Mouse (Mus musculus) cerebellum, postnatal 25 days (tissue): Measurements from ENCODE around the gene Napa.

Source experiments
- DNase-seq, 2 experiments: peaks; one replicate each; pipeline ENCODE4 v3.0.0; 2021; ENCODE audit warnings: mixed read lengths in 2 of 2

Gene Napa

DNA sequence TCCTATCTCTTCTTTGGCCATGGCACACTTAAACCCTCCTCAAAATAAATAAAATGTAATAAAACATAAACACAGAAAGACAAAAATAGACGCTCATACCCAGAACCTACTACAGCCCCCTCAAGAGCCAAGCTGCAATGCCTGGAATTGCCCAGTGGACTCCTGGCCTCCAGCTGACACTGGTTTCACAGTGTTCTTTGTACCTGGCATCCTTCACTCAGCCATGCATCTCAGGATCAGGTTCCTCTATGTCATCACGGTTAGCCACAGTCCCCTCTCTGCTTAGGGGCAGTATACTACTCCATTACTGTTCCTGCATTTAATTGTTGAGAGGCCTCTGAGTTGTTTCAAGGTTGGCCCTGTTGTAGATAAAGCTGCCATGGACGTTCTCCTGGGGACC, 34.7 kb downstream of the Napa start:
- DNase-seq, result no peak

DNA sequence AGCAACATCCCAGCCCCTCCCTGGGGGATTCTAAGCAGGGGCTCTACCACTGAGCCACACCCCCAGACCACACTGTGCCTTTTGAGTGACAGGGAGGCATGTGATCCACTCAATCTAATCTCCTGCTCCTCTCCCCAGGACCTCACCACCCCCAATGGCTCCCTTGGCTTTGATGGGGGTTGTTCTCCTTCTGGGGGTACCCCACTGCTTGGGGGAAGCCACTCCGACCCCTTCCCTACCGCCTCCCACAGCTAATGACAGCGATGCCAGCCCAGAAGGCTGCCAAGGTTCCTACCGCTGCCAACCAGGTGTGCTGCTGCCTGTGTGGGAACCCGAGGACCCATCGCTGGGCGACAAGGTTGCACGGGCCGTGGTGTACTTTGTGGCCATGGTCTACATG, 35.4 kb downstream of the Napa start:
- DNase-seq, result no peak

DNA sequence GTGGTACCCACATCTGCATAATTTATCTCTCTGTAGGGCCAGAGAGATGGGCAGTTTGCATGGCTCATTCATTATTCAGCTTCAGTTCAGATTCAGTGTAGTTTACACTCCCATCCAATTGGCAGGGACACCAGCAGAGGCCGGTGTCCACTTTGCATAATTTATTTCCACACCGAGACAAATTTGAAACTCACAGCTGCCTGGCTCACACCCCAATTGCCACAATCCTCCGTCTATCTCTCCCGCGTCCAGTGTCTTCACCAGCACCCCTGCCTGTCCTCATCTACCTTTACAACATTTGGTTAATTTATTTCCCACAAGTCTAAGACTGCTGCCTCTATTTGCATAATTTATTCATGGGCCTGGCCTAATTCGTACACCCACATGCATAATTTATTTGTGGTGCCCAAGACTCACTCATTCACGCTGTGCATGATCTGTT, 36.7 kb downstream of the Napa start:
- DNase-seq, result no peak

DNA sequence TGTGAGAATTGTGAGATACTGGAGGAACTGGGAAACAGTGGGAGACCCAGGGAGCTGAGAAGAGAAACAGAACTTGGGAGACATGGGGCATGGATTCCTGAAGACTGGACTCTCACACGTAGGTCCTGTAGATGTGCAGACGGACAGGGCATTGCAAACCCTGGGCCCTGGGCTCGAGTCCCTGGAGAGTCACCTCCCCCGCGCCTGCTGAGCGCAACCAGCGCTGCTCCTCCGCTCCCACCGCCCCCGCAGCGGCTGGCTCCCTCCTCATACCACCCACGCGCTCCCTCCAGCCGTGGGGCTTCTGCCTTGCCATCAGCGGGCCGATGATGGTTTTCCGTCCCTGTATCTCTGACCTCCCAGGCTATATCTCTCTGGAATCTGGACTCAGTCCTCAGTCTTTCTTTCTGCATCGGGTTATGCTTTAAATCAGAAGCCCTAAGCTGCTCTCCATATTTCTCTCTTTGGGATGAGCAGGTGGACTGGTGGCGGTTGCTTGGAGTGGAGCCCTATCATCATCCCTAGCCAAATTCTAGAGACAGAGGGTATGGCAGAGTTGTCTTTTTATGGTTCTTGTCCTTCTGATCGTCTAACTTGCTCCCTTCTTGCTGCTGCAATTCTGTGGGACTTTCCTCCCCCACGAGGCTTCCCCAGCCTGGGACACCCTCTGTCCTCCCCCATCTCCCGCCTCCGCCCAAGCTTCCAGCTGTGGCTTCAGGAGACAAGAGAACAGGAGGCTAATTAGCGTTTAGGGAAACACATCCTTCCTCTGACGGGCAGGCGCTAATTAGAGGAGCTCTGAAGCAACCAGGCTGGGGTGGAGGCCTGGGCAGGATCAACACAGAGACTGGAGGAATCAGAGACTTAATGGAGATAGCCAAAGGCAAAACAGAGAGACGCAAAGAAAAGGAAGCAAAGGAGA, 48.5 kb downstream of the Napa start:
- DNase-seq, result peak; percentile 84 to 87

DNA sequence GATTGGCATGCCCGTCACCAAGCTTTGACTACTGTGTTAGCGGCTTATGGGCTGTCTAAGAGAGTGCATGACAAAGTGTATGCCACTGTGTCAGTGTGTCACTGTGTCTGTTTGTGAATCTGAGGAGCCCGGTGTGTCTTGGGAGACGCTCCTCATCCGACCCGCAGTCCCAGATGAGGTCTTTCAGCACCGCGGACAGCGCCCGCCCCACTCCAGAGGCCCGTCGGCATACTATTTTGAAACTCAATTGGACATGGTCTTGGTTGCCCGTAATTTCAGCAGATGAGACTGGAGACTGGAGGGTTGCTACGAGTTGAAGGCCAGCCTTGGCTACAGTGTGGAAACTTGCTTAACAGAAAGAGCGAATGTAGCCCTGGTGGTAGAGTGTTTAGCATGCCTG, 49.4 kb downstream of the Napa start:
- peak in 1 of 2 experiments; percentile 58 for DNase-seq

DNA sequence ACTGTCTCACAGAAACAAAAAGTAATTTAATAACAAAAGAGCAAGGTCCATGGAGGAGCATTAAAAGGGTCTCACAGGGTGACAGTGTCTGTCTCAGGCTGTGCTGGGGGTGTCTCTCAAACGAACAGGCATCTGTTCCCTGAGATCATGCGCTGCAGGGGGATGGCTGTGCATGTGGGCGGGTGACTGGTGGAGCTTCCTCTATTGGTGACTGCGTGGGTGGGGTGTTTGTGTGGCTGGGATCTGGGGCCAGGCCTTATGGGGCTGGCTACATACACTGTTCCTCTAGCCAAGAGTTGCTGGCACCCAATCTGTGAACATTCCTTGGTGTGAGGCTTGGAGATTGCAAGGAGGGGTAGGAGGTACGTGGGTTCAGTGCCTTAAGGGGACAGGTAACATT, 51.0 kb downstream of the Napa start:
- DNase-seq, result peak; percentile 92 to 94

DNA sequence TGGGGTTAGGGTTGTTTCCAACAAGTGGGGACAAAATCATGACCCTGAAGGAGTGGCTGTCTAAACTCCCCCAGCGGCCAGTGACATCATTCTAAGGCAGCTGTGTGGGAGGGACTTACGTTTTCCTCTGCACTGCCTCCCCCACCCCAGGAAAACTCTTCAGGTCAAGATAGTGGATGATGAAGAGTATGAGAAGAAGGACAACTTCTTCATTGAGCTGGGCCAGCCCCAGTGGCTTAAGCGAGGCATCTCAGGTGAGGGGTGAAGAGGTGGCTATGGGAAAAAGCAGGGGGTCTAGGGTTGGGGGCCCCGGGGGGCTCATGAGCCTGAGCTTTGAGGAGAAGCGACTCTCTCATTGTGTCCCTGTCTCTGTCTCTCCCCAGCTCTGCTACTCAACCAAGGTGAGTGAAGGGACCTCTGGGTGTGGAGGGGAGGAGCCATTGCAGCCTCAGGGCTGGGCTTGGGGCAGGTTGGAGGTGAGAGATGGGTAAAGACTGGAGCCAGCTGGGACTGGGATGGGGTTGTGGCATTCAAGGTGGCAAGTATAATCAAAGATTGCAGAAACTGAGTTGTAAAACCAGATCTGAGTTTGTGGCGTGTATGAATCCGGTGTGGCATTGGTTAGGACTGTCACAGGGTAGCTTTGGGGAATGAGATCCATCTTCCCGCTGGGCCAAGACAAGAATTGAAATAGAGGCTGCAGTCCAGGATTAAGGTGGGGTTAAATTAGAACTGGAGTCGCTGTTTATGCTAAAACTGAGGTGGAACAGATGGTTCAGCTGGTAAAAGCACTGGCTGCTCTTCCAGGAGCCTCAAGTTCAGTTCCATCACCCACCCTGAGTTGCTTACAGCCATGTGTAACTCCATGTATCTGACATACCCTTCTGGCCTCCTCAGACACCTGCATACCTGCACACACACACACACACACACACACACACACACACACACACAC, 52.2 kb downstream of the Napa start:
- peak in 1 of 2 experiments; percentile 35 for DNase-seq

DNA sequence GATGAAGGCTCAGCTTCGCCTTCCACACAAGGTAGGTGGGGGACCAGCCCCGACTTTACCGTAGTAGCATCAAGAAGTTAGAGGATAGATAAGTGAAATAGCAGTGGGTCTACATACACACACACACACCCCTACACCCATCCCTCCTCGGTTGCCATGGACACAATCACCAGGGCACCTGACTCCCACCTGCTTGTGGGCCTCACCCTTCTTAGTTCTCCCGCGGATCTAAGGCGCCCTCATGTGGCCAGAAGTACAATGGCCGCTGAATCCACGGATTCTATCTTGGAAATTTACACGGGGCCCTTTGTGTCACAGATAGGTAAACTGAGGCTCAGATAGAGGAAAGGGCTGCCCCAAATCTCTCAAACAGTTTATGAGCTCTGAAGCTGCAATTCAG, 55.3 kb downstream of the Napa start:
- DNase-seq, result peak; percentile 76 to 83

DNA sequence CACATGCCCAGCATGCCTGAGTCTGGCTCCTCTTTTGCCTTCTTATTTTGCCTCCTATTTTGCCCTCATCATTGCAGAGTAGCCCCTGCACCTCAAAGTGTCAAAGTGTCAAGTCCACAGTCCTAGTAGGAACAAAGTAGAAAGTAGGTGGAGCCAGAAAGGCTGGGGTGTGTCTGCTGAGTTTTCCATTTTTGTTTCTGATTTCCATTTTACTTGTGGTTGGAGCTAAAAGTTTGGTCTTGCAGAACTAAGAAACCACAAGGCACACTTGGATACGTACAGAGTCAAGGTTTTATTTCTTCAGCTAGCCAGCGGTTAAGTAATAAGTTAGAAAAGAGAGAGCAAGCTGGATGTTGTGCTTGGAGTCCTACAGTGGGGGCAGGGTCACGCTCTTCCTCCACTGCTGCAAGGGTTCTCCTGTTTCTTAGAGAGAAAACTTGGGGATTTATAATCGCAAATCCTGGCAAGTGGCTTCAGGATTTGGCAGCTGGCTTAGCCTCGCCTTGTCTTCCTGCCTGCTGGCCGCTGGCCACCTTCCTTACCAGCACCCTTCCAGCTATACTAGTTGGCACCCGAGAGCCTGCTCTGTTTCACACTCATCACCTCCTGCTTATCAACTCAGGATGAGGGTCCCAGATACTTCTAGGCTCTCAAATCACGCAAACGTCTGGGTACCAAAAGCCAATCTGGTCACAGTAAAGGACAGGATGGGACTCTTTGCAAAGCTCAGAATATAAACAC, 57.0 kb downstream of the Napa start:
- DNase-seq, result peak; percentile 70 to 80

DNA sequence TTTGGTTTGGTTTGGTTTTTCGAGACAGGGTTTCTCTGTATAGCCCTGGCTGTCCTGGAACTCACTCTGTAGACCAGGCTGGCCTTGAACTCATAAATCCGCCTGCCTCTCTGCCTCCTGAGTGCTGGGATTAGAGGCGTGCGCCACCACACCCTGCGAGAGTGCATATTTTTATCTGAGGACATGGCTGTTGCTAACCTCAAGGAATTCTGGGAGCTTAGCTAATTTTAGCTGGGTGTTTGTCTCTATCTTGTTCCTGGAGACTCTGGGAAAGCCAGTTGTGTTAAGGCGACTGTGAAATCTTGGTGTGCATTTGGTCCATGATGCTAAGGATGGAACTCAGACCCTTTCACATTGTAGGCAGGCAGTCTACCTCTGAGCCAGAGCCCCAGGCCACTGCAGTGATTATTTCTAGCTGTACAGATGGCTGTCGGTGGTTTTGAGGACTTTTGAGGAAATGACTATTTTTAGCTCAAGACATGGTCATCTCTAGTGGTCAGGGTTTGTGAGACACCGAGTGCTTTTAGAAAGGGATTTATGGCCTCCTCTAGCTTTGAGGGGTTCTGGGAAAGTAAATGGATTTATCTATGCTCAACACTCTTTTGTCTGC, 58.0 kb downstream of the Napa start:
- peak; percentile 32 to 39 for DNase-seq

DNA sequence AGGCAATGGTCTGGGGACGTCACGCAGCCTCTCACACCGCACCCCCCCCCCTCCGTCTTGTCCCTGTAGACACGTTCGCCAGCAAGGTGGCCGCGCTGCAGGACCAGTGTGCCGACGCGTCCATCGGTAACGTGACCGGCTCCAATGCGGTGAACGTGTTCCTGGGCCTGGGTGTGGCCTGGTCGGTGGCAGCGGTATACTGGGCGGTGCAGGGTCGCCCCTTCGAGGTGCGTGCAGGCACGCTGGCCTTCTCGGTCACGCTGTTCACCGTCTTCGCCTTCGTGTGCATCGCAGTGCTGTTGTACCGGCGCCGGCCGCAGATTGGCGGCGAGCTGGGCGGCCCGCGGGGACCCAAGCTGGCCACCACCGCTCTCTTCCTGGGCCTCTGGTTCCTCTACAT, 60.5 kb downstream of the Napa start:
- peak; percentile 62 to 69 for DNase-seq

DNA sequence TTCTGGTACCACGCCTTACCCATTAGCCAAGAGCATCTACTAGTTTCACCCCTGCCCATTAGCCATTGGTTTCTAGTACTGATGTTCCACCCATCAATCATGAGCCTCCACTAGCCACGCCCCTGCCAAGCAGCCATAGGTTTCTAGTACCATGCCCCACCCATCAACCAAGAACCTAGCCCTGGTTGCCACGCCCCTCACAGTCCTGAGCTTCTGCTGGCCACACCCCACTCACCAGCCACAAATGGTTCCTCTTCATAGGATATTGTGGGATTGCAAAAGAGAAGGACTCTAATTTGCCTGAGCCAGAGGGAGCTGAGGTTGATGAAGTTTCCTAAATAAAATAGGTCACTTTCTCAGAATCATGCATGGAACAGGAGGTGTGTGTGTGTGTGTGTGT, 62.4 kb downstream of the Napa start:
- peak; percentile 51 to 69 for DNase-seq

DNA sequence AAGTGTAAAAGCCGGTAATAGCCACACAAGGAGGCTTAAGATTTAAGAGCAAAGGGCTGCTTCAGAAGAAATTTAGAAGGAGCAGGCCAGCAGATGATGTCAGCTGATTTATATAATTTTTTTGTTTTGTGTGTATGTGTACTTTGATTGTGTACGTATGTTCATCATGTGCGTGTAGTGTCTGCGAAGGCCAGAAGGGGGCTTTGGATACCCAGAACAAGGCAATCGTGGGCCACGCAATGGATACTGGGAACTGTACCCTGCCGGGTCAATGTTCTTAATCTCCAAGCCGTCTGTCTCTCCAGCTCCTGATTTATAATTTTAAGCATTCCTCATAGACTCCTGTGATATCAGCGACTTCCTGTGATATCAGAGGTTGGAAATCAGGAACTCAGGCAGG, 63.0 kb downstream of the Napa start:
- peak in 1 of 2 experiments; percentile 51 for DNase-seq

DNA sequence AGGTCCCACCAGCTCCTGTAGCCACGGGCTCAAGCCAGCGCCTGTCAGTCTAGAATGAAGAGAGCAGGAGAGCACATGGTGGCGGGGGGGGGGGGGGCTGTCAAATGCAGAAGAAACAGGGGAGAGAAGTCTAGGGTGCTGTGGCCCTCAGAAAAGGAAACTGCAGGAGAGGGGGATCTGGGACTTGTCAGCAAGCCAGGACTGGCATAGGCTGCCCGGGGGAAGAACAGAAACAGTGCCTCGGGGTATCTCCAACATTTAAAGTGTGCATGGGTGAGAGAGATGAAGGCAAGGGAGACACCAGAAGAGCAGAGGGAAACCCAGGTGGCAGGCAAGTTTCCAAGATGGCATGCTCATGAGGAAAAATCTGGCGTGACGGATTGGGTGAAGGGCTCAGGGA, 63.8 kb downstream of the Napa start:
- peak; percentile 58 to 67 for DNase-seq
